Mouse (Mus musculus): ENCODE measurements around the gene Gp5. TPM values are rescaled to one million over a fixed set of nuclear protein-coding genes. Genes with fewer than 3 reads are reported as not detected.
"Not testable (repeated sequence)": the region's sequence is repeated elsewhere in the genome, so short reads cannot be mapped to it uniquely, and the experiment has no call there.

The Gp5 gene
- total RNA-seq (2014; fragmentation: Nextera tagmentation) (9.4 and 13.1 TPM in 2 replicates), total RNA-seq (2017) (14.5 and 17.1 TPM in 2 replicates)

- peak; percentile 64 for ATAC-seq (replicated peaks; ENCODE audit: low FRiP score, low TSS enrichment, poor library complexity, severe bottlenecking)
Measured at GRCm38 (mm10) chr16:30310647-30311046, at the start of gene Gp5. Gp5 (minus strand) TSS chr16:30310779.

GRCm38 (mm10) chr16:30353489-30353888, 42.9 kb upstream of the Gp5 start:
- ATAC-seq (replicated peaks; ENCODE audit: low FRiP score, low TSS enrichment, poor library complexity, severe bottlenecking) = not testable (repeated sequence)

- ATAC-seq (replicated peaks; ENCODE audit: low FRiP score, low TSS enrichment, poor library complexity, severe bottlenecking) = no peak
Measured at GRCm38 (mm10) chr16:30314236-30314635, 3.7 kb upstream of the Gp5 start.

GRCm38 (mm10) chr16:30310171-30310515, 436 bp downstream of the Gp5 start:
- ATAC-seq (replicated peaks; ENCODE audit: low FRiP score, low TSS enrichment, poor library complexity, severe bottlenecking) = peak; percentile 10

GRCm38 (mm10) chr16:30309395-30310170, 996 bp downstream of the Gp5 start:
- ATAC-seq (replicated peaks; ENCODE audit: low FRiP score, low TSS enrichment, poor library complexity, severe bottlenecking) = peak; percentile 45

GRCm38 (mm10) chr16:30308616-30309394, 1.8 kb downstream of the Gp5 start:
- ATAC-seq (replicated peaks; ENCODE audit: low FRiP score, low TSS enrichment, poor library complexity, severe bottlenecking) = peak; percentile 29; the same call in 1 of the 2 replicates

- no peak for ATAC-seq (replicated peaks; ENCODE audit: low FRiP score, low TSS enrichment, poor library complexity, severe bottlenecking)
Measured at GRCm38 (mm10) chr16:30307961-30308615, 2.5 kb downstream of the Gp5 start.

- no peak for ATAC-seq (replicated peaks; ENCODE audit: low FRiP score, low TSS enrichment, poor library complexity, severe bottlenecking)
Measured at GRCm38 (mm10) chr16:30307306-30307705, 3.3 kb downstream of the Gp5 start.

GRCm38 (mm10) chr16:30306102-30306501, 4.5 kb downstream of the Gp5 start:
- no peak for ATAC-seq (replicated peaks; ENCODE audit: low FRiP score, low TSS enrichment, poor library complexity, severe bottlenecking)

- ATAC-seq (replicated peaks; ENCODE audit: low FRiP score, low TSS enrichment, poor library complexity, severe bottlenecking) = no peak
Measured at GRCm38 (mm10) chr16:30304236-30304635, 6.3 kb downstream of the Gp5 start.

GRCm38 (mm10) chr16:30303411-30303810, 7.2 kb downstream of the Gp5 start:
- ATAC-seq (replicated peaks; ENCODE audit: low FRiP score, low TSS enrichment, poor library complexity, severe bottlenecking) = no peak

GRCm38 (mm10) chr16:30302686-30303085, 7.9 kb downstream of the Gp5 start:
- ATAC-seq (replicated peaks; ENCODE audit: low FRiP score, low TSS enrichment, poor library complexity, severe bottlenecking) = no peak

GRCm38 (mm10) chr16:30299711-30300277, 10.8 kb downstream of the Gp5 start:
- no peak for ATAC-seq (replicated peaks; ENCODE audit: low FRiP score, low TSS enrichment, poor library complexity, severe bottlenecking)

- ATAC-seq (replicated peaks; ENCODE audit: low FRiP score, low TSS enrichment, poor library complexity, severe bottlenecking) = no peak
Measured at GRCm38 (mm10) chr16:30297450-30297849, 13.1 kb downstream of the Gp5 start.

- ATAC-seq (replicated peaks; ENCODE audit: low FRiP score, low TSS enrichment, poor library complexity, severe bottlenecking) = no peak
Measured at GRCm38 (mm10) chr16:30296601-30297275, 13.8 kb downstream of the Gp5 start.

GRCm38 (mm10) chr16:30295106-30295505, 15.5 kb downstream of the Gp5 start:
- ATAC-seq (replicated peaks; ENCODE audit: low FRiP score, low TSS enrichment, poor library complexity, severe bottlenecking) = no peak

- ATAC-seq (replicated peaks; ENCODE audit: low FRiP score, low TSS enrichment, poor library complexity, severe bottlenecking) = no peak
Measured at GRCm38 (mm10) chr16:30290436-30290835, 20.1 kb downstream of the Gp5 start.

GRCm38 (mm10) chr16:30285701-30286100, 24.9 kb downstream of the Gp5 start:
- no peak for ATAC-seq (replicated peaks; ENCODE audit: low FRiP score, low TSS enrichment, poor library complexity, severe bottlenecking)

- ATAC-seq (replicated peaks; ENCODE audit: low FRiP score, low TSS enrichment, poor library complexity, severe bottlenecking) = peak; percentile 80
Measured at GRCm38 (mm10) chr16:30283743-30284337, 26.7 kb downstream of the Gp5 start.

All from megakaryocyte-erythroid progenitor cell, adult 5-6 weeks (primary cell).